Mouse (Mus musculus): ENCODE measurements around the gene Camsap1. TPM values are rescaled to one million over a fixed set of nuclear protein-coding genes. Genes with fewer than 3 reads are reported as not detected.

Camsap1 gene
- total RNA-seq (2012; rRNA removed) (19.5 and 24.2 TPM in 2 replicates), polyA plus RNA-seq (2012; ENCODE audit: insufficient read depth in 1 of 2, insufficient read length in 2 of 2, low read depth in 1 of 2, low replicate concordance in 2 of 2, missing spikeins in 1 of 2) (10 to 100 TPM; 25.8 to 30.2 TPM)

GRCm38 (mm10) chr2:25983159-25983907 is at the start of gene Camsap1:
Gene Camsap1, minus strand, starts transcription at chr2:25983282.
- peaks cover 7% of the 10 kb centered on the region in 2 experiments; a peak in 3 of 4 replicates for H3K4me1 ChIP-seq (ENCODE audit: control insufficient read depth in 1 of 2, insufficient read depth in 2 of 2, low read length in 2 of 2)

GRCm38 (mm10) chr2:26030288-26030687 is 47.2 kb upstream of the Camsap1 start:
- Histone ChIP-seq H3K27me3 (ENCODE audit: control insufficient read depth in 1 of 2, insufficient read depth in 2 of 2, low read length in 2 of 2) (peaks cover 0 to 1% of the 10 kb centered on the region in 2 experiments; a peak in 2 of 4 replicates), H3K9me3 (replicated peaks; ENCODE audit: insufficient read depth, low read length) (no peaks in the 10 kb centered on the region), H3K9ac (ENCODE audit: control insufficient read depth, low read depth, low read length, poor library complexity, severe bottlenecking) (no peak overlapping the region), H3K4me3 (ENCODE audit: control insufficient read depth in 1 of 2, insufficient read depth in 1 of 2, low read depth in 2 of 2, low read length in 2 of 2) (no peak overlapping the region), H3K36me3 (ENCODE audit: control insufficient read depth in 1 of 2, insufficient read depth in 2 of 2, low read length in 2 of 2) (no peaks in the 10 kb centered on the region), H3K4me1 (ENCODE audit: control insufficient read depth in 1 of 2, insufficient read depth in 2 of 2, low read length in 2 of 2) (0 out of 4 replicates have a peak, but pooled peaks cover 0 to 3% of the 10 kb centered on the region in 2 experiments), H3K79me2 (ENCODE audit: control insufficient read depth, insufficient read depth, low read length, poor library complexity) (no peaks in the 10 kb centered on the region), H3K27ac (ENCODE audit: control insufficient read depth, low read depth, low read length) (no peak overlapping the region)
- TF ChIP-seq SIN3A (IDR thresholded peaks at IDR 0.05; ENCODE audit: low read length) (no peak), RAD21 (IDR thresholded peaks at IDR 0.05; ENCODE audit: low read depth, low read length) (0 out of 2 replicates have a peak, but pooled peaks have one; percentile 1), EP300 (IDR thresholded peaks at IDR 0.05; ENCODE audit: low read depth in 1 of 2, low read length in 2 of 2) (no peak), MXI1 (IDR thresholded peaks at IDR 0.05; ENCODE audit: low read depth, low read length) (no peak), CTCF (IDR thresholded peaks at IDR 0.05 in 2 of 3, conservative IDR thresholded peaks at IDR 0.05 in 1 of 3; ENCODE audit: control insufficient read depth in 1 of 3, insufficient read depth in 1 of 3, low read depth in 2 of 3, low read length in 3 of 3, poor library complexity in 1 of 3, severe bottlenecking in 1 of 3) (peak in 1 of 3 experiments; percentile 26; a peak in 3 of 6 replicates), POLR2AphosphoS5 (IDR thresholded peaks at IDR 0.05; ENCODE audit: borderline replicate concordance, low read depth, low read length) (no peak)
- DNase-seq (ENCODE audit: low read depth, low spot score): no peak

More at GRCm38 (mm10) chr2:25983159-25983907, at the start of gene Camsap1:
- peak; percentile 100 for DNase-seq (ENCODE audit: low read depth, low spot score)
- peaks cover 0 to 16% of the 10 kb centered on the region in 2 experiments; a peak in 2 of 4 replicates for H3K36me3 ChIP-seq (ENCODE audit: control insufficient read depth in 1 of 2, insufficient read depth in 2 of 2, low read length in 2 of 2)
- peak within 1 kb of the TSS; percentile 91 to 95 for H3K4me3 ChIP-seq (ENCODE audit: control insufficient read depth in 1 of 2, insufficient read depth in 1 of 2, low read depth in 2 of 2, low read length in 2 of 2)
- peaks cover 33% of the 10 kb centered on the region for H3K79me2 ChIP-seq (ENCODE audit: control insufficient read depth, insufficient read depth, low read length, poor library complexity)
- peak; percentile 60; the same call in 1 of the 2 replicates for TF ChIP-seq SIN3A (IDR thresholded peaks at IDR 0.05; ENCODE audit: low read length)
- no peak for TF ChIP-seq KAT2A (conservative IDR thresholded peaks at IDR 0.05; ENCODE audit: low read depth, low read length)
- TF ChIP-seq MXI1 (IDR thresholded peaks at IDR 0.05; ENCODE audit: low read depth, low read length): peak; percentile 59
- no peak for TF ChIP-seq RAD21 (IDR thresholded peaks at IDR 0.05; ENCODE audit: low read depth, low read length)
- no peak for TF ChIP-seq ETS1 (IDR thresholded peaks at IDR 0.05; ENCODE audit: low read depth, low read length)
- TF ChIP-seq BHLHE40 (IDR thresholded peaks at IDR 0.05; ENCODE audit: borderline replicate concordance, low read depth, low read length): no peak
- TF ChIP-seq POLR2A (IDR thresholded peaks at IDR 0.05; ENCODE audit: control insufficient read depth in 1 of 2, insufficient read depth in 1 of 2, low read depth in 1 of 2, low read length in 2 of 2, poor library complexity in 1 of 2): peak; percentile 4 to 45; a peak in 1 of 4 replicates
- no peak for TF ChIP-seq E2F4 (IDR thresholded peaks at IDR 0.05; ENCODE audit: borderline replicate concordance, low read depth, low read length)
- TF ChIP-seq HCFC1 (IDR thresholded peaks at IDR 0.05; ENCODE audit: low read depth, low read length): peak; percentile 61
- TF ChIP-seq TCF12 (IDR thresholded peaks at IDR 0.05; ENCODE audit: low read depth, low read length): peak; percentile 44; the same call in 1 of the 2 replicates
- no peak for TF ChIP-seq MAX (IDR thresholded peaks at IDR 0.05; ENCODE audit: low read length)
- peak; percentile 37; the same call in 1 of the 2 replicates for TF ChIP-seq ELF1 (IDR thresholded peaks at IDR 0.05; ENCODE audit: low read depth, low read length)
- no peak for TF ChIP-seq UBTF (IDR thresholded peaks at IDR 0.05; ENCODE audit: borderline replicate concordance, insufficient read depth, low read depth, low read length)
- 0 out of 2 replicates have a peak, but pooled peaks have one; percentile 38 for TF ChIP-seq ZMIZ1 (IDR thresholded peaks at IDR 0.05; ENCODE audit: low read depth, low read length)
- no peak for TF ChIP-seq CHD2 (IDR thresholded peaks at IDR 0.05; ENCODE audit: low read length)
- TF ChIP-seq TAL1 (IDR thresholded peaks at IDR 0.05; ENCODE audit: low read length): no peak
- peak; percentile 75; the same call in 1 of the 2 replicates for TF ChIP-seq MAZ (IDR thresholded peaks at IDR 0.05; ENCODE audit: low read depth, low read length)
- no peak for TF ChIP-seq POLR2AphosphoS5 (IDR thresholded peaks at IDR 0.05; ENCODE audit: borderline replicate concordance, low read depth, low read length)
- TF ChIP-seq GATA1 (IDR thresholded peaks at IDR 0.05; ENCODE audit: low read depth, low read length): no peak
- TF ChIP-seq USF1 (IDR thresholded peaks at IDR 0.05; ENCODE audit: low read depth, low read length): peak; percentile 30; the same call in 1 of the 2 replicates
- TF ChIP-seq NELFE (IDR thresholded peaks at IDR 0.05; ENCODE audit: low read depth, low read length): peak; percentile 67
- TF ChIP-seq NRF1 (IDR thresholded peaks at IDR 0.05; ENCODE audit: insufficient read depth, low read depth, low read length, poor library complexity, severe bottlenecking): peak; percentile 70
- H3K27ac ChIP-seq (ENCODE audit: control insufficient read depth, low read depth, low read length): peak within 1 kb of the TSS; percentile 23
- H3K27me3 ChIP-seq (ENCODE audit: control insufficient read depth in 1 of 2, insufficient read depth in 2 of 2, low read length in 2 of 2): no peaks in the 10 kb centered on the region
- H3K9me3 ChIP-seq (replicated peaks; ENCODE audit: insufficient read depth, low read length): no peaks in the 10 kb centered on the region
- peak within 1 kb of the TSS; percentile 93 for H3K9ac ChIP-seq (ENCODE audit: control insufficient read depth, low read depth, low read length, poor library complexity, severe bottlenecking)
